Mouse (Mus musculus) limb, embryonic 13.5 days (tissue): ENCODE measurements around the gene Ankrd13d. TPM values are rescaled to one million over a fixed set of nuclear protein-coding genes. Genes with fewer than 3 reads are reported as not detected.

Source experiments
- ATAC-seq: fragments of 200-750 bp; cut with Nextera tagmentation; 2 replicates; pipeline ENCODE4 v1.8.0; 2017; ENCODE audit warnings: low read depth, moderate number of reproducible peaks, moderate TSS enrichment; ENCODE audit not compliant: low FRiP score
- H3K27ac ChIP-seq: fragments of 300-500 bp; sonication (generic); 2 replicates; pipeline ENCODE4 v1.5.1; 2015; ENCODE audit warnings: inconsistent platforms, mild to moderate bottlenecking, moderate library complexity
- H3K27me3 ChIP-seq: fragments of 300-500 bp; sonication (generic); 2 replicates; pipeline ENCODE4 v1.6.1; 2015; ENCODE audit warnings: mild to moderate bottlenecking, inconsistent platforms
- H3K36me3 ChIP-seq: fragments of 300-500 bp; sonication (generic); 2 replicates; pipeline ENCODE4 v1.6.1; 2015; ENCODE audit warnings: inconsistent platforms, mild to moderate bottlenecking, moderate library complexity
- H3K4me1 ChIP-seq: fragments of 300-500 bp; sonication (generic); 2 replicates; pipeline ENCODE4 v1.6.1; 2015; ENCODE audit warnings: inconsistent platforms
- H3K4me2 ChIP-seq: fragments of 300-500 bp; sonication (generic); replicated peaks from 2 replicates; pipeline ENCODE4 v1.6.1; 2015; ENCODE audit warnings: inconsistent platforms, mild to moderate bottlenecking, moderate library complexity
- H3K4me3 ChIP-seq: fragments of 300-500 bp; sonication (generic); 2 replicates; pipeline ENCODE4 v1.5.1; 2015; ENCODE audit warnings: moderate library complexity, mild to moderate bottlenecking, inconsistent platforms
- H3K9ac ChIP-seq: fragments of 300-500 bp; sonication (generic); 2 replicates; pipeline ENCODE4 v1.6.1; 2015; ENCODE audit warnings: mild to moderate bottlenecking, inconsistent platforms
- H3K9me3 ChIP-seq: fragments of 300-500 bp; sonication (generic); 2 replicates; pipeline ENCODE4 v1.6.1; 2016; ENCODE audit warnings: inconsistent platforms
- WGBS: fragments of 180-500 bp; shearing (Covaris S2); methylation state at CpG from one replicate; pipeline ENCODE4 v1.1.7; 2015; 5-methylcytosine and 5-hydroxymethylcytosine counted together
- polyA plus RNA-seq: library from polyadenylated mRNA; unstranded; fragments of >200 nt; fragmentation: Nextera tagmentation; extraction: Ambion mirVana; gene quantifications from 2 replicates; pipeline ENCODE4 v1.2.1, GENCODE M21; 2015

Ankrd13d gene
- 13.6 and 14.7 TPM in 2 replicates for polyA plus RNA-seq

DNA sequence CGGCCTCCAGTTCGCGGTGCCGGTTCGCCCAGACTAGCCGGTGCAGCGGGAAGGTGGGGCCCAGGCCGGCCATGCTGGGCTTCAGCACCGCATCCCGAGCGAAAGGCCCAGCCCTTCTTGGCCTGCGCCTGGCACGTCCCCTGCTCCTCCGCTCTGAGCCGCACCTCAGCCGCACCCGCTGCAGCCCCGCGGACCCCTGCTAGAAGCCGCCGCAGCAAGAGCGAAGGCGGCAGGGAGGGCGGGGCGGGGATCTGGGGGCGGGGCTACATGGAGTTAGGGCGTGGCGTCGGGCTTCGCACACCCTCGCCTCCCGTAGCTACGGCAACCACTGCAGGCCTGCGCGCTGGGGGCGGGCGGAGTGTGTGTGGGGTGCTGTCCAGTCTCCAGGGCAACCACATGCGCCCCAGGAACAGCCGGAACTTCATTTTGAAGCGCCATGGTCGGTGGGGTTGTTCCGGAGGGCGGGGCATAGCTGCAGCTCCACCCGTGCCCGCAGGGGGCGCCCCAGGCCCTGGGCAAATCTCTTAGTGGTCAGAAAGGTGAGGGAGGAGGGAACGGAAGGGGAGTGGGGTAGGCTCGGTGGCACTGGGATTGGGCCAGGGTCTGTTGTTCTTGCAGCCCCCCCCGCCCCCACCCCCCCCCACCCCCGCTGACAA is at the start of gene Ankrd13d:
TSS of gene Ankrd13d (minus strand) at position 240 of the 656 bp plus-strand sequence.
- H3K4me3 ChIP-seq: peak within 1 kb of the TSS; percentile 66
- peak within 1 kb of the TSS; percentile 6; the same call in 1 of the 2 replicates for H3K27ac ChIP-seq
- H3K27me3 ChIP-seq: no peaks in the 10 kb centered on the region
- peak within 1 kb of the TSS; percentile 81 for H3K9ac ChIP-seq
- WGBS: under 1% methylated on average over 38 of the region's 50 CpGs
- peak; percentile 94 for ATAC-seq
- H3K36me3 ChIP-seq: peaks cover 48% of the 10 kb centered on the region
- peak within 1 kb of the TSS; percentile 85 for H3K4me2 ChIP-seq
- H3K4me1 ChIP-seq: peaks cover 20% of the 10 kb centered on the region
- H3K9me3 ChIP-seq: peaks cover 4% of the 10 kb centered on the region; the same call in 1 of the 2 replicates

DNA sequence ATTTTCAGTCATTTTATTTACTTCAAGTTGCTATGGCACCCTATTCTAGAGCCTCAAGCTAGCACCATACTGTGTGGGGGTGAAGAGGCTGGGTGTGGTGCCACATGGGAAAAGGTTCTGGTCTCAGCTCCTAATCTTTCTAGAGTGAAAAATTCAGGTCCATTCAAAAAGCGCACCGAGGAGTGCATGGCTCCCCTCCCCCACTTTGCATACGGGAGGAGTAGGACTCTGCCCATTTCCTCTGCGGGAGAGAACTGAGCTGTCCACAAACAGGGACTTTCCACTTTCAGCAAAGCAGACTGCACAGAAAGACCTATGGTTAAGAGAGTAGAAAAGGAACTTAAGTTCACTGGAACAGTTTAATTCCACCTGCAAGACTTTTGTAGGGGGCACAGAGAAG is 49.7 kb upstream of the Ankrd13d start:
- no peaks in the 10 kb centered on the region for H3K27me3 ChIP-seq
- peaks cover 30% of the 10 kb centered on the region for H3K4me1 ChIP-seq
- no peaks in the 10 kb centered on the region for H3K9me3 ChIP-seq
- peak overlapping the region; percentile 95 for H3K27ac ChIP-seq
- peak overlapping the region; percentile 66 for H3K4me3 ChIP-seq
- peak overlapping the region; percentile 83 for H3K9ac ChIP-seq
- ATAC-seq: no peak
- peaks cover 43% of the 10 kb centered on the region for H3K36me3 ChIP-seq
- WGBS: 0% methylated on average over 4 of the region's 4 CpGs
- H3K4me2 ChIP-seq: peak overlapping the region; percentile 86

GRCm38 (mm10) chr19:4331273-4331672 is 48.3 kb upstream of the Ankrd13d start:
- ATAC-seq: no peak
- no peaks in the 10 kb centered on the region for H3K27me3 ChIP-seq
- H3K9me3 ChIP-seq: no peaks in the 10 kb centered on the region
- H3K4me1 ChIP-seq: peaks cover 30% of the 10 kb centered on the region
- H3K27ac ChIP-seq: no peak overlapping the region
- peaks cover 52% of the 10 kb centered on the region for H3K36me3 ChIP-seq
- 86% methylated on average over 3 of the region's 3 CpGs for WGBS
- no peak overlapping the region for H3K9ac ChIP-seq
- peak overlapping the region; percentile 86; the same call in 1 of the 2 replicates for H3K4me2 ChIP-seq
- H3K4me3 ChIP-seq: no peak overlapping the region

GRCm38 (mm10) chr19:4330603-4331002 is 47.7 kb upstream of the Ankrd13d start:
- Histone ChIP-seq H3K27me3 (no peaks in the 10 kb centered on the region), H3K27ac (no peak overlapping the region), H3K9ac (no peak overlapping the region), H3K4me2 (no peak overlapping the region), H3K4me3 (no peak overlapping the region), H3K9me3 (no peaks in the 10 kb centered on the region), H3K36me3 (peaks cover 59% of the 10 kb centered on the region), H3K4me1 (peaks cover 30% of the 10 kb centered on the region)
- 92% methylated on average over 2 of the region's 2 CpGs for WGBS
- no peak for ATAC-seq

DNA sequence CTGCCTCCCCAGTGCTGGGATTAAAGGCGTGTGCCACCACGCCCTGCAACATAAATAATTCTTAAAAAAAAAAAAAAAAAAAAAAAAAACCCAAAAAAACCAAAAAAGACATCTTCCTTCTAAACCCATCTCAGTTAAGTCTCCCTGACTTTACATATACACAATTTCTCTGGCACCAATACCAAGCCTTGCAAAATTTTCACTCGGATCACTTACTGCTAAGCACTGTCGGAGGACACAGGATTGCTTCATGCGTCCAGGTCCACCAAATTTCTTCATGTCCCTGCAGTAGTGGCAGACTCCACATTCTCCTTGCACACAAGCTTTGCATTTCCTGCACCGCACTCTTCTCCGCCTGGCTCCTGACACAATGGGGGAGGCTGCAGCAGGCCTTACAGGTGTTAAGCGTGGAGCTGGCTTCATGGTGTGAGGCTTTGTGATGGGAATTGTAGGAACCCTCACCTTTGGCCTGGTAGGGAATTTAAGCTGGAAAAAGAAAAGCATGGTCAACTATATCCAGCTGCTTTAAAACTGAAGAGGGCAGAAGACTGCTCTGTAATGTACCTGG is 45.9 kb upstream of the Ankrd13d start:
- Histone ChIP-seq H3K27me3 (no peaks in the 10 kb centered on the region), H3K9ac (no peak overlapping the region), H3K4me1 (peaks cover 19% of the 10 kb centered on the region), H3K4me2 (no peak overlapping the region), H3K9me3 (no peaks in the 10 kb centered on the region), H3K4me3 (no peak overlapping the region), H3K36me3 (peaks cover 73% of the 10 kb centered on the region), H3K27ac (no peak overlapping the region)
- 96% methylated on average over 8 of the region's 8 CpGs for WGBS
- no peak for ATAC-seq

DNA sequence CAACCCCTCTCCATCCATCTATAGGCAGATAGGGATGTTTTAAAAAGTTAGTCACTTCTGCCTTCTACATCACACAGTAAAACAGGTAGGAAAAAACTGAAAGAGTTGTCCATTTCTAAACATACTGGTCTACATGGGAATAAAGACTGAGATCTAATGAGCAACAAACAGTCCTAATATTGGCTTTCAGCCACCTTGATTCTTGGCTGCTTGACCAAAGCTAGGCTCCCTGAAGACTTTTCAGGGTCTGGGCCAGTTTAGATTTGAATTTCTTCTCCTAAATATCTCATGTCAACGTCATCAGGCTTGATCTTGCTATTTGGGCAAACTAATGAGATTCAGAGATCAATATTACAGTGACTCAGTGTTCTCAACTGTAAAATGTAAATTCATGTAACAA is 43.9 kb upstream of the Ankrd13d start:
- Histone ChIP-seq H3K9ac (no peak overlapping the region), H3K4me1 (peaks cover 4% of the 10 kb centered on the region), H3K27ac (no peak overlapping the region), H3K4me3 (no peak overlapping the region), H3K36me3 (peaks cover 92% of the 10 kb centered on the region), H3K9me3 (no peaks in the 10 kb centered on the region), H3K27me3 (no peaks in the 10 kb centered on the region), H3K4me2 (no peak overlapping the region)
- WGBS: 82% methylated on average over 1 of the region's 1 CpGs
- no peak for ATAC-seq

GRCm38 (mm10) chr19:4326106-4326505 is 43.2 kb upstream of the Ankrd13d start:
- peaks cover 95% of the 10 kb centered on the region for H3K36me3 ChIP-seq
- WGBS: 84% methylated on average over 3 of the region's 3 CpGs
- no peak overlapping the region for H3K4me3 ChIP-seq
- H3K27me3 ChIP-seq: no peaks in the 10 kb centered on the region
- H3K9me3 ChIP-seq: no peaks in the 10 kb centered on the region
- H3K27ac ChIP-seq: no peak overlapping the region
- H3K4me2 ChIP-seq: no peak overlapping the region
- no peaks in the 10 kb centered on the region for H3K4me1 ChIP-seq
- no peak for ATAC-seq
- no peak overlapping the region for H3K9ac ChIP-seq

- Histone ChIP-seq H3K36me3 (peaks cover 97% of the 10 kb centered on the region), H3K27me3 (no peaks in the 10 kb centered on the region), H3K4me3 (no peak overlapping the region), H3K4me1 (no peaks in the 10 kb centered on the region), H3K27ac (no peak overlapping the region), H3K9me3 (no peaks in the 10 kb centered on the region), H3K4me2 (no peak overlapping the region), H3K9ac (no peak overlapping the region)
- WGBS: 95% methylated on average over 3 of the region's 3 CpGs
- ATAC-seq: no peak
Observed at GRCm38 (mm10) chr19:4322134-4322533, 39.2 kb upstream of the Ankrd13d start.

- H3K9me3 ChIP-seq: no peaks in the 10 kb centered on the region
- WGBS: 90% methylated on average over 1 of the region's 1 CpGs
Observed at GRCm38 (mm10) chr19:4321622-4322021, 38.7 kb upstream of the Ankrd13d start.

GRCm38 (mm10) chr19:4319272-4319671 is 36.3 kb upstream of the Ankrd13d start:
- Histone ChIP-seq H3K4me3 (no peak overlapping the region), H3K4me2 (no peak overlapping the region), H3K36me3 (peaks cover 87% of the 10 kb centered on the region), H3K9ac (no peak overlapping the region), H3K27ac (no peak overlapping the region), H3K27me3 (no peaks in the 10 kb centered on the region), H3K4me1 (no peaks in the 10 kb centered on the region), H3K9me3 (no peaks in the 10 kb centered on the region)
- no peak for ATAC-seq
- whole genome bisulfite sequencing: 51% methylated on average over 4 of the region's 4 CpGs

More at GRCm38 (mm10) chr19:4321622-4322021, 38.7 kb upstream of the Ankrd13d start:
- H3K4me1 ChIP-seq: no peaks in the 10 kb centered on the region
- H3K36me3 ChIP-seq: peaks cover 97% of the 10 kb centered on the region
- no peak for ATAC-seq
- no peak overlapping the region for H3K9ac ChIP-seq
- no peak overlapping the region for H3K4me2 ChIP-seq
- no peak overlapping the region for H3K27ac ChIP-seq
- no peaks in the 10 kb centered on the region for H3K27me3 ChIP-seq
- H3K4me3 ChIP-seq: no peak overlapping the region

DNA sequence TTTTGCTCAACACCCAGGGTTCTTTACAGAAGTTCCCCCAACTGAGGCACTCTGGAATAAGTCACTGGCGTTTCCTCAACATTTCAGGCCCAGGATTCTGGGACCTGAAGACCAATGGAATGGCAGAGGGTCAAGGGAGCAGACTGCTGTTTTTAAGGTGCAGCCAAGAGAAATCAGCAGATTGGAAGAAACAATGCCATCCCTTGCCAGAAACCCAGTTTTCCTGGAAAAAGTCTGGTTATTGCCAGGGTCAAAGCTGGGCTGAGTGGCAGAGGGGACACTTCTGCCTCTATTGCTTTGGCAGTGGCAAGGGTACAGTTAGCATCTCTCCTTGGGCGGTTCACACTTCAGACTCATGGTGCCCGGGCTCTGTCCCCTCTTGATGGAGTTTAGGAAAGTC is 34.2 kb upstream of the Ankrd13d start:
- ATAC-seq: no peak
- Histone ChIP-seq H3K27me3 (no peaks in the 10 kb centered on the region), H3K4me3 (no peak overlapping the region), H3K9ac (no peak overlapping the region), H3K36me3 (peaks cover 76% of the 10 kb centered on the region), H3K27ac (no peak overlapping the region), H3K4me1 (no peaks in the 10 kb centered on the region), H3K9me3 (no peaks in the 10 kb centered on the region), H3K4me2 (no peak overlapping the region)
- WGBS: 86% methylated on average over 3 of the region's 3 CpGs

GRCm38 (mm10) chr19:4315223-4315944 is 32.4 kb upstream of the Ankrd13d start:
- 76% methylated on average over 6 of the region's 6 CpGs for WGBS
- H3K36me3 ChIP-seq: peaks cover 60% of the 10 kb centered on the region
- H3K27ac ChIP-seq: no peak overlapping the region
- no peak overlapping the region for H3K4me2 ChIP-seq
- no peak for ATAC-seq
- no peak overlapping the region for H3K9ac ChIP-seq
- no peaks in the 10 kb centered on the region for H3K4me1 ChIP-seq
- H3K9me3 ChIP-seq: no peaks in the 10 kb centered on the region
- no peak overlapping the region for H3K4me3 ChIP-seq
- H3K27me3 ChIP-seq: no peaks in the 10 kb centered on the region
